Mouse (Mus musculus) heart, postnatal 0 days (tissue): ENCODE results near the gene Pigk. TPM values are rescaled to one million over a fixed set of nuclear protein-coding genes. Genes with fewer than 3 reads are reported as not detected.
A peak's percentile ranks its signal among the peaks of the same experiment; 100 is the strongest.

Experiments
- ATAC-seq: fragments of 200-750 bp; cut with Nextera tagmentation; 2 replicates; pipeline ENCODE4 v1.8.0; 2017; ENCODE audit warnings: low read depth, moderate number of reproducible peaks, moderate library complexity; ENCODE audit not compliant: insufficient read depth
- DNase-seq: peaks from one replicate; pipeline ENCODE4 v3.0.0-alpha.2; 2016; ENCODE audit warnings: low spot score
- H3K27ac ChIP-seq: fragments of 300-500 bp; sonication (generic); 2 replicates; pipeline ENCODE4 v1.5.1; 2014; ENCODE audit warnings: low read depth, mild to moderate bottlenecking
- H3K27me3 ChIP-seq: fragments of 300-500 bp; sonication (generic); 2 replicates; pipeline ENCODE4 v1.6.1; 2014; ENCODE audit warnings: low read length, mixed read lengths; ENCODE audit not compliant: control insufficient read depth, insufficient read depth
- H3K36me3 ChIP-seq: fragments of 300-500 bp; sonication (generic); replicated peaks from 2 replicates; pipeline ENCODE4 v1.6.1; 2014; ENCODE audit warnings: low read length, mixed read lengths; ENCODE audit not compliant: control insufficient read depth, insufficient read depth
- H3K4me1 ChIP-seq: fragments of 300-500 bp; sonication (generic); 2 replicates; pipeline ENCODE4 v1.6.1; 2014; ENCODE audit warnings: antibody characterized with exemption; ENCODE audit not compliant: control insufficient read depth, insufficient read depth
- H3K4me2 ChIP-seq: fragments of 300-500 bp; sonication (generic); 2 replicates; pipeline ENCODE4 v1.6.1; 2014; ENCODE audit warnings: low read depth, mild to moderate bottlenecking, low read length, moderate library complexity
- H3K4me3 ChIP-seq: fragments of 300-500 bp; sonication (generic); 2 replicates; pipeline ENCODE4 v1.5.1; 2014; ENCODE audit warnings: low read depth, low read length
- H3K9ac ChIP-seq: fragments of 300-500 bp; sonication (generic); replicated peaks from 2 replicates; pipeline ENCODE4 v1.6.1; 2014; ENCODE audit warnings: low read depth, low read length, mixed read lengths
- H3K9me3 ChIP-seq: fragments of 300-500 bp; sonication (generic); replicated peaks from 2 replicates; pipeline ENCODE4 v1.6.1; 2016; ENCODE audit warnings: low read length; ENCODE audit not compliant: control insufficient read depth
- CTCF ChIP-seq: IDR thresholded peaks from 2 replicates; pipeline ENCODE4 v1.5.1; 2016; ENCODE audit warnings: antibody characterized with exemption, control low read depth, low read depth
- EP300 ChIP-seq: IDR thresholded peaks from 2 replicates; pipeline ENCODE4 v1.6.1; 2016; ENCODE audit warnings: antibody characterized with exemption, low read depth
- WGBS: fragments of 180-500 bp; shearing (Covaris S2); extraction: QIAGEN DNeasy Blood & Tissue Kit; methylation state at CpG from one replicate; pipeline ENCODE4 v1.1.7; 2014; 5-methylcytosine and 5-hydroxymethylcytosine counted together
- polyA plus RNA-seq: library from polyadenylated mRNA; unstranded; fragments of >200 nt; fragmentation: Nextera tagmentation; extraction: Ambion mirVana; gene quantifications from 2 replicates; pipeline ENCODE4 v1.2.1, GENCODE M21; 2015
- total RNA-seq: library from RNA; depleted of rRNA; stranded (reverse); fragments of >200 nt; gene quantifications from 2 replicates; pipeline ENCODE4 v1.2.3, GENCODE M21; 2014; ENCODE audit warnings: low replicate concordance

The Pigk gene
- total and polyA plus RNA-seq, 2 experiments from 2014 or later: 17.8 to 28.4 TPM

GRCm38 (mm10) chr3:152969774-152970347 is 256.0 kb downstream of the Pigk start:
- H3K36me3 ChIP-seq: no peaks in the 10 kb centered on the region
- DNase-seq (no peak), ATAC-seq (no peak)
- TF ChIP-seq EP300 (no peak), CTCF (no peak)
- H3K4me2 ChIP-seq: no peak overlapping the region
- H3K27ac ChIP-seq: no peak overlapping the region
- H3K27me3 ChIP-seq: no peaks in the 10 kb centered on the region
- H3K4me1 ChIP-seq: no peaks in the 10 kb centered on the region
- no peaks in the 10 kb centered on the region for H3K9me3 ChIP-seq
- H3K4me3 ChIP-seq: no peak overlapping the region
- H3K9ac ChIP-seq: no peak overlapping the region
- WGBS: 60% methylated on average over 16 of the region's 16 CpGs

- Histone ChIP-seq H3K9me3 (no peaks in the 10 kb centered on the region), H3K4me1 (no peaks in the 10 kb centered on the region), H3K9ac (no peak overlapping the region), H3K27me3 (no peaks in the 10 kb centered on the region), H3K4me3 (no peak overlapping the region), H3K27ac (no peak overlapping the region), H3K4me2 (no peak overlapping the region), H3K36me3 (no peaks in the 10 kb centered on the region)
- ATAC-seq: no peak
- no peak for DNase-seq
- WGBS: 72% methylated on average over 4 of the region's 4 CpGs
- no peak for TF ChIP-seq EP300
- no peak for TF ChIP-seq CTCF
Observed at GRCm38 (mm10) chr3:152971373-152971772, 257.5 kb downstream of the Pigk start.

- H3K36me3 ChIP-seq: no peaks in the 10 kb centered on the region
- no peaks in the 10 kb centered on the region for H3K9me3 ChIP-seq
- DNase-seq (no peak), ATAC-seq (no peak)
- no peak overlapping the region for H3K9ac ChIP-seq
- TF ChIP-seq EP300 (no peak), CTCF (no peak)
- H3K27me3 ChIP-seq: peaks cover 43% of the 10 kb centered on the region
- WGBS: 49% methylated on average over 11 of the region's 11 CpGs
- H3K4me1 ChIP-seq: 0 out of 2 replicates have a peak, but pooled peaks cover 8% of the 10 kb centered on the region
- no peak overlapping the region for H3K4me2 ChIP-seq
- H3K4me3 ChIP-seq: no peak overlapping the region
- H3K27ac ChIP-seq: no peak overlapping the region
Observed at GRCm38 (mm10) chr3:152979481-152980092, 265.7 kb downstream of the Pigk start.

- no peak for ATAC-seq
Observed at GRCm38 (mm10) chr3:152980431-152980830, 266.5 kb downstream of the Pigk start.

GRCm38 (mm10) chr3:152980978-152981974 is 267.4 kb downstream of the Pigk start:
- Histone ChIP-seq H3K9ac (no peak overlapping the region), H3K9me3 (no peaks in the 10 kb centered on the region), H3K4me1 (0 out of 2 replicates have a peak, but pooled peaks cover 8% of the 10 kb centered on the region), H3K4me2 (peak overlapping the region; percentile 46), H3K36me3 (no peaks in the 10 kb centered on the region), H3K27me3 (peaks cover 43% of the 10 kb centered on the region), H3K4me3 (peak overlapping the region; percentile 14), H3K27ac (no peak overlapping the region)
- TF ChIP-seq EP300: no peak
- no peak for TF ChIP-seq CTCF
- DNase-seq (no peak), ATAC-seq (no peak)
- WGBS: 1% methylated on average over 46 of the region's 47 CpGs

More at GRCm38 (mm10) chr3:152980431-152980830, 266.5 kb downstream of the Pigk start:
- no peak for TF ChIP-seq EP300
- TF ChIP-seq CTCF: no peak
- H3K27me3 ChIP-seq: peaks cover 43% of the 10 kb centered on the region
- no peaks in the 10 kb centered on the region for H3K36me3 ChIP-seq
- H3K9ac ChIP-seq: no peak overlapping the region
- no peak overlapping the region for H3K4me3 ChIP-seq
- H3K4me1 ChIP-seq: 0 out of 2 replicates have a peak, but pooled peaks cover 8% of the 10 kb centered on the region
- H3K27ac ChIP-seq: no peak overlapping the region
- WGBS: 13% methylated on average over 6 of the region's 6 CpGs
- H3K9me3 ChIP-seq: no peaks in the 10 kb centered on the region
- DNase-seq: no peak
- no peak overlapping the region for H3K4me2 ChIP-seq
